Mouse (Mus musculus): Measurements from ENCODE around the gene Wrnip1. TPM values are rescaled to one million over a fixed set of nuclear protein-coding genes. Genes with fewer than 3 reads are reported as not detected.

The Wrnip1 gene
- polyA plus RNA-seq, 1 experiment from 2014 or later: 15.8 TPM

DNA sequence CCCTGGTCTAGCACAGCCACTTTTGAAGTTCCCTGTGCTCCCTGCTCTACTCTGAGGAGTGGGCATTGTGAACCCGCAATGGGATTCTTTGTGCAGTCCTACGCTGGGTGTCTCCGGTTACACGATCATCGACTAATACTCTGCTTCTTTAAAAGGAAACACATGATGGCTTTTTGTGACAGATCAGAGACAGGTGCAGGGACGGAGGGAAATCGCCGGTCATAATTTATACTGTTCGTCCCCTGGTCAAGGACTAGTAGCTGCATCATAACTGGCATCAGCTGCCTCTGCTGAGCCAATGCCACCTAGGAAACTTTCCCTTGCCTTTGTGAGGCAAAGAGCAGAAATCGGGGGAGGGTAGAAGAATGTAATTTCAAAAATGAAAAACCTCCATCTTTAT, 25.5 kb upstream of the Wrnip1 start:
- no peaks in the 10 kb centered on the region for H3K27me3 ChIP-seq (ENCODE audit: control insufficient read depth, insufficient read depth, low read length)
- no peak overlapping the region for H3K27ac ChIP-seq (ENCODE audit: low read length)
- 88% methylated on average over 10 of the region's 10 CpGs for WGBS
- no peak overlapping the region for H3K9ac ChIP-seq (replicated peaks; ENCODE audit: low read depth, low read length)
- no peaks in the 10 kb centered on the region for H3K4me1 ChIP-seq (ENCODE audit: control insufficient read depth, insufficient read depth, low read length)
- H3K9me3 ChIP-seq (ENCODE audit: control insufficient read depth, low read depth, low read length): no peaks in the 10 kb centered on the region
- no peaks in the 10 kb centered on the region for H3K36me3 ChIP-seq (ENCODE audit: control insufficient read depth, insufficient read depth, low read length)
- H3K4me2 ChIP-seq (replicated peaks; ENCODE audit: low read depth, low read length): no peak overlapping the region
- no peak for ATAC-seq (ENCODE audit: insufficient number of reproducible peaks, insufficient read depth, low FRiP score, low read depth)
- no peak overlapping the region for H3K4me3 ChIP-seq (ENCODE audit: low read depth, low read length)

DNA sequence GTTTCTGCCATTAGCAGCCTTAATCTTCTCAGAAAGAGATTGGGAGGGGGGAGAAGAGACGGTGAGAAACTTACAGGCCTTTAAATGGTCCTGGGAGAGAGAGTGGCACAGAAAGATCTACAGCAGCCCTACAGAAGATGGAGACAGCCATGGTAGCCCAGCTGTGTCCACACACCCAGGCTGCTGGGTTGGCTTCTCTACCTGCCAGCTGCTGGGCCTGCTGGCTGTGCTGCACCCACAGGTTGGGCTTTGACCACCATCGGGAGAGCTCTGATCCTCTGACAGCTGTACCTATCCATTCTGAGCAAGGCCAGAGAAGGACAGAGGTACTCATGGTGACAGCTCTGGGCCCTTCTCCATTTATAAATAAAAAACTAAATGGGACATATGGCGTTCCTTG, 23.0 kb upstream of the Wrnip1 start:
- Histone ChIP-seq H3K4me3 (ENCODE audit: low read depth, low read length) (no peak overlapping the region), H3K27me3 (ENCODE audit: control insufficient read depth, insufficient read depth, low read length) (no peaks in the 10 kb centered on the region), H3K9me3 (ENCODE audit: control insufficient read depth, low read depth, low read length) (no peaks in the 10 kb centered on the region), H3K4me2 (replicated peaks; ENCODE audit: low read depth, low read length) (no peak overlapping the region), H3K36me3 (ENCODE audit: control insufficient read depth, insufficient read depth, low read length) (no peaks in the 10 kb centered on the region), H3K4me1 (ENCODE audit: control insufficient read depth, insufficient read depth, low read length) (no peaks in the 10 kb centered on the region), H3K9ac (replicated peaks; ENCODE audit: low read depth, low read length) (no peak overlapping the region), H3K27ac (ENCODE audit: low read length) (no peak overlapping the region)
- WGBS: 69% methylated on average over 3 of the region's 3 CpGs
- no peak for ATAC-seq (ENCODE audit: insufficient number of reproducible peaks, insufficient read depth, low FRiP score, low read depth)

DNA sequence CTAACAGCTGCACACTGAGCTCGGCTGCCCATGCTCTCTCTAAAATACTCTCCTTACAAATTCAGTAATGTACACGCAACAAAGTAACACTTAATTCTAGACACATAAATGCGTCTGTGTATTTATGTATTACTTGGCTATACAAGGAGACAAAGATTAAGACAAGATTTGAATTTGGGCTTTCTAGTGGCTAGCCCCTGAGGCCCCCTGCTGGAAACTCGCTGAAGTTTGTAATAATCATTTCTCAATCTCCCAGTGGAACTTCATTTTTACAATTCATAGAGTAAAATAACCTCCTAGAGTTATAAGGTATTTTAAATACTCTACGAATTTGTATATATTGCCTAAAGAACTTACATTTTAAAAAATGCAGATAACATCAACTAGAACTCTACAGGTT, 18.8 kb upstream of the Wrnip1 start:
- Histone ChIP-seq H3K27me3 (ENCODE audit: control insufficient read depth, insufficient read depth, low read length) (no peaks in the 10 kb centered on the region), H3K4me3 (ENCODE audit: low read depth, low read length) (no peak overlapping the region), H3K9me3 (ENCODE audit: control insufficient read depth, low read depth, low read length) (no peaks in the 10 kb centered on the region), H3K27ac (ENCODE audit: low read length) (no peak overlapping the region), H3K4me1 (ENCODE audit: control insufficient read depth, insufficient read depth, low read length) (no peaks in the 10 kb centered on the region), H3K4me2 (replicated peaks; ENCODE audit: low read depth, low read length) (no peak overlapping the region), H3K36me3 (ENCODE audit: control insufficient read depth, insufficient read depth, low read length) (no peaks in the 10 kb centered on the region), H3K9ac (replicated peaks; ENCODE audit: low read depth, low read length) (no peak overlapping the region)
- no peak for ATAC-seq (ENCODE audit: insufficient number of reproducible peaks, insufficient read depth, low FRiP score, low read depth)
- WGBS: 44% methylated on average over 5 of the region's 5 CpGs

DNA sequence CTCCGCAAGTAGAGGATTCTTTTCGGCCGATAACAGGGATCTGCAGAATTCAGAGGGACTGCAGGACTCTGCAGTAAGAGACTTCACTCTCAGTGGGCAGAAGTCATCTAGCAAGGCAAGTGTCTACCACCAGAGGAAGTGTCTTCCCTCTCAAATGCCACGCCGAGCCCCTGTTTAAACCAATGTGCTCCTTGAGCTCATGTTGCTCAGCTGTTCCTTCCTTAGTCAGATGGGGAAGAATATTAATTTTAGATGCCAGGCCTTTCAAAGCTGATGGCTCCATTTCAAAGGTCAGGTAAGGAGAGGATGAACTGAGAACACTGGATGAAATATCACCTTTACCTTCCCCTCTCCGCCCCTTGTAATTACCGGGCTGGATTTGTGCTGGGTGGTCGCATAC, 18.0 kb upstream of the Wrnip1 start, which contains the start of gene Mylk4:
Gene Mylk4 (minus strand): TSS at position 139 of the 400 bp plus-strand sequence.
- no peaks in the 10 kb centered on the region for H3K9me3 ChIP-seq (ENCODE audit: control insufficient read depth, low read depth, low read length)
- no peak within 1 kb of the TSS for H3K4me2 ChIP-seq (replicated peaks; ENCODE audit: low read depth, low read length)
- H3K4me3 ChIP-seq (ENCODE audit: low read depth, low read length): no peak within 1 kb of the TSS
- no peak for ATAC-seq (ENCODE audit: insufficient number of reproducible peaks, insufficient read depth, low FRiP score, low read depth)
- H3K27ac ChIP-seq (ENCODE audit: low read length): no peak within 1 kb of the TSS
- H3K9ac ChIP-seq (replicated peaks; ENCODE audit: low read depth, low read length): no peak within 1 kb of the TSS
- H3K4me1 ChIP-seq (ENCODE audit: control insufficient read depth, insufficient read depth, low read length): no peaks in the 10 kb centered on the region
- no peaks in the 10 kb centered on the region for H3K27me3 ChIP-seq (ENCODE audit: control insufficient read depth, insufficient read depth, low read length)
- 75% methylated on average over 8 of the region's 8 CpGs for WGBS
- no peaks in the 10 kb centered on the region for H3K36me3 ChIP-seq (ENCODE audit: control insufficient read depth, insufficient read depth, low read length)

DNA sequence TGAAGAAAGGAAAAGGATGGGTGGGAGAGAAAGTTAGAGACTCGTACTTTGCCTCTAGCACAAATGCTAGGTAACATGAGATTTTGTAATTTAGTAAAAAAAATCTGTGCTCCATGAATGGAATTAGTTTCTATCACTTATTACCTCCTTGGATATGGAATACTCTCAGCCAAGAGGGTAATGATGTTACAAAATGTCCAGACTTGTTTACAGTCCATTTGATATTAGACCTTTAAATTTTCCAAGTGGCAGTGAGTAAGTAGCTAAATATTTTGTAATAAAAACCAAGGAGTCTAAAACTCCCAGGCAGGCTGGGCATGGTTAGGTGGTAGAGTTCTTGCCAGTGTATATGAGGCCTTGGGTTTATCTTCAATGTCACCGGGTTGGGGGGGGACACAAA, 14.3 kb upstream of the Wrnip1 start:
- no peak for ATAC-seq (ENCODE audit: insufficient number of reproducible peaks, insufficient read depth, low FRiP score, low read depth)

DNA sequence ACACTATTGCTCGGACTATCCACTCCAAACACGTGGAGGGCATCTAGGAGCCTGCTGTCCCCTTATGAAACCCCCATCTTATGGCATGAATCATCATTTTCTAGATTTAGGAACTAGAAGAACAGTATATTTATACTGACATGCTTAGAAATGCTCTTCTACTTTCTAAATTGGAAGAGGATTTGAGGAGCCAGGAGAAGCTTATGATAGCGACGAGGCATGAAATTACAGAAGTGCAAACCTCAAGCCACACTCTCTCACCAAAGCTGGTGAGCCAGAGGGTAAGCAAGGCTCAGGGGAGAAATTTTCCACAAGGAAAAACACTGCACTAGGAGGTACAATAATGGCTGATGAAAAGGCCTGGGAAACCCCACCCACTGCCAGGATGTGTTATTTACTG, 12.1 kb upstream of the Wrnip1 start:
- WGBS: 80% methylated on average over 4 of the region's 4 CpGs
- Histone ChIP-seq H3K27ac (ENCODE audit: low read length) (no peak overlapping the region), H3K9ac (replicated peaks; ENCODE audit: low read depth, low read length) (no peak overlapping the region), H3K9me3 (ENCODE audit: control insufficient read depth, low read depth, low read length) (no peaks in the 10 kb centered on the region), H3K4me3 (ENCODE audit: low read depth, low read length) (no peak overlapping the region), H3K4me1 (ENCODE audit: control insufficient read depth, insufficient read depth, low read length) (no peaks in the 10 kb centered on the region), H3K36me3 (ENCODE audit: control insufficient read depth, insufficient read depth, low read length) (no peaks in the 10 kb centered on the region), H3K4me2 (replicated peaks; ENCODE audit: low read depth, low read length) (no peak overlapping the region), H3K27me3 (ENCODE audit: control insufficient read depth, insufficient read depth, low read length) (no peaks in the 10 kb centered on the region)
- ATAC-seq (ENCODE audit: insufficient number of reproducible peaks, insufficient read depth, low FRiP score, low read depth): no peak

More for the DNA sequence above, 14.3 kb upstream of the Wrnip1 start:
- no peak overlapping the region for H3K27ac ChIP-seq (ENCODE audit: low read length)
- no peaks in the 10 kb centered on the region for H3K36me3 ChIP-seq (ENCODE audit: control insufficient read depth, insufficient read depth, low read length)
- no peaks in the 10 kb centered on the region for H3K9me3 ChIP-seq (ENCODE audit: control insufficient read depth, low read depth, low read length)
- H3K27me3 ChIP-seq (ENCODE audit: control insufficient read depth, insufficient read depth, low read length): no peaks in the 10 kb centered on the region
- H3K4me3 ChIP-seq (ENCODE audit: low read depth, low read length): no peak overlapping the region
- H3K4me1 ChIP-seq (ENCODE audit: control insufficient read depth, insufficient read depth, low read length): no peaks in the 10 kb centered on the region
- H3K9ac ChIP-seq (replicated peaks; ENCODE audit: low read depth, low read length): no peak overlapping the region
- 79% methylated on average over 2 of the region's 2 CpGs for WGBS
- no peak overlapping the region for H3K4me2 ChIP-seq (replicated peaks; ENCODE audit: low read depth, low read length)

DNA sequence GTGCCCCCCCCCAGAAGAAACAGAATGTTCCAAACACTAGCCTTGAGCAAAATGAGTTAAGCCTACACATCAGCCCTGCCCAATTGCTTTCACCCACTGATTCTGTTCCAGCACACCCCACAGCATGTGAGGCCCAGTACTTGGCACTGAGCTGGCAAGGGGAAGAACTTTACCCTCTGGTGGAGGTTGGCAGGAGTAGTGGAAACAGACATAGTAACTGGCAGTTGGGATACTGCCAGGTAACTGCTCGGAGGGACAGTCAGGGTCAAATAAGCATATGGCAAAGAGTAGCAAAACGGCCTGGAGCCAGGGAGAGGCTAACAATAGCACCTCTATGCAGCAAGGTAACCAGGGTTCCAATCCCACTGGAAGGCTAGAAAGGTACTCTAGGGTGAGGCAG, 7.2 kb upstream of the Wrnip1 start:
- H3K9ac ChIP-seq (replicated peaks; ENCODE audit: low read depth, low read length): no peak overlapping the region
- no peak overlapping the region for H3K4me3 ChIP-seq (ENCODE audit: low read depth, low read length)
- H3K27ac ChIP-seq (ENCODE audit: low read length): no peak overlapping the region
- WGBS: 68% methylated on average over 2 of the region's 2 CpGs
- H3K9me3 ChIP-seq (ENCODE audit: control insufficient read depth, low read depth, low read length): no peaks in the 10 kb centered on the region
- no peaks in the 10 kb centered on the region for H3K4me1 ChIP-seq (ENCODE audit: control insufficient read depth, insufficient read depth, low read length)
- no peak for ATAC-seq (ENCODE audit: insufficient number of reproducible peaks, insufficient read depth, low FRiP score, low read depth)
- H3K36me3 ChIP-seq (ENCODE audit: control insufficient read depth, insufficient read depth, low read length): no peaks in the 10 kb centered on the region
- H3K27me3 ChIP-seq (ENCODE audit: control insufficient read depth, insufficient read depth, low read length): no peaks in the 10 kb centered on the region
- no peak overlapping the region for H3K4me2 ChIP-seq (replicated peaks; ENCODE audit: low read depth, low read length)

DNA sequence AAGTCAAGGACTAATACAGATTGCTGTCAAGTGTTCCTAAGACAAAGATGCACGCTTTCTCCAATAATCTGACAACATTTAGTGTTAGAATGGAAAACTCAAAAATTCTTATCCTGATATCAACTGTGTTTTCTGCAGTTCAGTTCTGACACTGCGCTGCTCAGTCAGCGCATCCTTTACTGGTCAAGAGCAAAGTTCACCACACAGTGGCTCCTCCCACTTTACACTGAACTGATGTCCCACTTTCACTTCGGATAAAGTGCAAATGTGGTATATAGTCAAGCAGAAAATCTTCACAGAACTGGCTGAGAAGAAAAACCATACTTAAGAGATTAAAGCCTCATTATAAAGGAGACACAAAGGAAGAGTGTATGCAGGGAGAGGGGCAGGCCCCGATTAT, 6.7 kb upstream of the Wrnip1 start:
- H3K27ac ChIP-seq (ENCODE audit: low read length): no peak overlapping the region
- no peak overlapping the region for H3K4me2 ChIP-seq (replicated peaks; ENCODE audit: low read depth, low read length)
- H3K4me1 ChIP-seq (ENCODE audit: control insufficient read depth, insufficient read depth, low read length): no peaks in the 10 kb centered on the region
- 85% methylated on average over 5 of the region's 5 CpGs for WGBS
- H3K36me3 ChIP-seq (ENCODE audit: control insufficient read depth, insufficient read depth, low read length): no peaks in the 10 kb centered on the region
- H3K4me3 ChIP-seq (ENCODE audit: low read depth, low read length): no peak overlapping the region
- H3K9ac ChIP-seq (replicated peaks; ENCODE audit: low read depth, low read length): no peak overlapping the region
- no peaks in the 10 kb centered on the region for H3K27me3 ChIP-seq (ENCODE audit: control insufficient read depth, insufficient read depth, low read length)
- no peaks in the 10 kb centered on the region for H3K9me3 ChIP-seq (ENCODE audit: control insufficient read depth, low read depth, low read length)
- ATAC-seq (ENCODE audit: insufficient number of reproducible peaks, insufficient read depth, low FRiP score, low read depth): no peak

DNA sequence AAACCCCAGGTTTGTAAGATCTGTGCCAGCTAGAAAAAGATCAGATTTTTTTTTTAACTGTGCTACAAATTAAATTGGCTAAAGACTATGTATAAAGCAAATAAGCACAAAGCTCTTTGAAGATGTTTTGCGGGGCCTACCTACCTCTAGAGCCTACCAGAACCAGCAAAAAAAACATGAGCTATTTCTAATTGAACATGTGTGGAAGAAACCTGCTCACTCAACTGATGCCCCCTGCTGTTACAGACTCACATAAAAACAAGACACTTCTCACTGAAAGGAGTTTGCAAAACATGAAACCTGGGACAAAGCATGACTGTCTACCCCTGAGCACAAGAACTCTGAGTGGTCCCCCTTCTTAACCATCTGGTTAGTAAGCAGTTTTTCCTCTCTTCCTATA, 4.8 kb upstream of the Wrnip1 start:
- Histone ChIP-seq H3K27me3 (ENCODE audit: control insufficient read depth, insufficient read depth, low read length) (no peaks in the 10 kb centered on the region), H3K9ac (replicated peaks; ENCODE audit: low read depth, low read length) (no peak overlapping the region), H3K4me3 (ENCODE audit: low read depth, low read length) (no peak overlapping the region), H3K27ac (ENCODE audit: low read length) (no peak overlapping the region), H3K4me1 (ENCODE audit: control insufficient read depth, insufficient read depth, low read length) (peaks cover 4% of the 10 kb centered on the region; the same call in 1 of the 2 replicates), H3K4me2 (replicated peaks; ENCODE audit: low read depth, low read length) (no peak overlapping the region), H3K9me3 (ENCODE audit: control insufficient read depth, low read depth, low read length) (no peaks in the 10 kb centered on the region), H3K36me3 (ENCODE audit: control insufficient read depth, insufficient read depth, low read length) (no peaks in the 10 kb centered on the region)
- 93% methylated on average over 1 of the region's 1 CpGs for WGBS
- ATAC-seq (ENCODE audit: insufficient number of reproducible peaks, insufficient read depth, low FRiP score, low read depth): no peak

Measured in stomach, embryonic 14.5 days (tissue).